Mouse (Mus musculus) hindbrain, embryonic 16.5 days (tissue): ENCODE data around the gene Sypl. TPM values are rescaled to one million over a fixed set of nuclear protein-coding genes. Genes with fewer than 3 reads are reported as not detected.
A peak's percentile ranks its signal among the peaks of the same experiment; 100 is the strongest.

ENCODE experiments used
- ATAC-seq: fragments of 200-750 bp; cut with Nextera tagmentation; 2 replicates; pipeline ENCODE4 v1.8.0; 2017; ENCODE audit warnings: moderate TSS enrichment, moderate library complexity
- H3K27ac ChIP-seq: fragments of 300-500 bp; sonication (generic); 2 replicates; pipeline ENCODE4 v1.5.1; 2014; ENCODE audit warnings: low read depth, mild to moderate bottlenecking, control low read depth, low read length, moderate library complexity
- H3K27me3 ChIP-seq: fragments of 300-500 bp; sonication (generic); replicated peaks from 2 replicates; pipeline ENCODE4 v1.6.1; 2014; ENCODE audit warnings: low read length; ENCODE audit not compliant: control insufficient read depth, insufficient read depth
- H3K36me3 ChIP-seq: fragments of 300-500 bp; sonication (generic); 2 replicates; pipeline ENCODE4 v1.6.1; 2014; ENCODE audit warnings: mild to moderate bottlenecking, low read length, moderate library complexity, mixed read lengths; ENCODE audit not compliant: control insufficient read depth, insufficient read depth
- H3K4me1 ChIP-seq: fragments of 300-500 bp; sonication (generic); 2 replicates; pipeline ENCODE4 v1.6.1; 2014; ENCODE audit warnings: low read depth, low read length; ENCODE audit not compliant: control insufficient read depth, insufficient read depth
- H3K4me2 ChIP-seq: fragments of 300-500 bp; sonication (generic); 2 replicates; pipeline ENCODE4 v1.6.1; 2014; ENCODE audit warnings: mild to moderate bottlenecking, low read length, control low read depth, moderate library complexity
- H3K4me3 ChIP-seq: fragments of 300-500 bp; sonication (generic); 2 replicates; pipeline ENCODE4 v1.5.1; 2014; ENCODE audit warnings: mild to moderate bottlenecking, low read length, control low read depth, moderate library complexity
- H3K9ac ChIP-seq: fragments of 300-500 bp; sonication (generic); 2 replicates; pipeline ENCODE4 v1.6.1; 2014; ENCODE audit warnings: low read depth, mild to moderate bottlenecking, control low read depth, low read length, moderate library complexity
- H3K9me3 ChIP-seq: fragments of 300-500 bp; sonication (generic); 2 replicates; pipeline ENCODE4 v1.6.1; 2014; ENCODE audit warnings: mild to moderate bottlenecking, low read length, moderate library complexity; ENCODE audit not compliant: control insufficient read depth
- WGBS: fragments of 180-500 bp; shearing (Covaris S2); extraction: QIAGEN DNeasy Blood & Tissue Kit; methylation state at CpG from one replicate; pipeline ENCODE4 v1.1.7; 2014; 5-methylcytosine and 5-hydroxymethylcytosine counted together
- polyA plus RNA-seq: library from polyadenylated mRNA; unstranded; fragments of >200 nt; fragmentation: Nextera tagmentation; extraction: Ambion mirVana; gene quantifications from 2 replicates; pipeline ENCODE4 v1.2.1, GENCODE M21; 2015

Gene Sypl
- polyA plus RNA-seq, 1 experiment from 2014 or later, result 46.0 TPM

DNA sequence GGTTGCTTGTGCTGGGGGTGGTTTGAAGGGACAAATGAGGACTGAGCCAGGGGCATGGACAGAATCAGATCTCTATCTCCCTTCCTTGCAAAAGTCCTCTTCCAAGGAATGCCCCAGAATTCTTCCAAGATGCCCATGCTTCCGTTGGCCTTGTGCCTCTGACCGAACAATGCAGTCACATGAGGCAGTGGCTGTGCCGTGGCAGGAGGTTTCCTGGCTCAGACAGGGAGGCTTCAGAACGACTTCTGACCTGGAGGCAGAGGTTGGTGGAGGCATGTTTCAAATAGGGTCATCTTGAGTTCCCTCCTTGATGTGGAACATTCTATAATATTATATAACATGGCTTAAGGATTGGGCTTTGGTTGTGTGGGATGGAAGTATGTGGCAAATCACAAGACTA lies 64.9 kb downstream of the Sypl start:
- no peak overlapping the region for H3K9ac ChIP-seq
- no peak for ATAC-seq
- no peak overlapping the region for H3K27ac ChIP-seq
- no peak overlapping the region for H3K4me3 ChIP-seq
- 78% methylated on average over 4 of the region's 4 CpGs for WGBS
- no peaks in the 10 kb centered on the region for H3K36me3 ChIP-seq
- no peaks in the 10 kb centered on the region for H3K4me1 ChIP-seq
- H3K4me2 ChIP-seq, result no peak overlapping the region
- no peaks in the 10 kb centered on the region for H3K27me3 ChIP-seq
- no peaks in the 10 kb centered on the region for H3K9me3 ChIP-seq

DNA sequence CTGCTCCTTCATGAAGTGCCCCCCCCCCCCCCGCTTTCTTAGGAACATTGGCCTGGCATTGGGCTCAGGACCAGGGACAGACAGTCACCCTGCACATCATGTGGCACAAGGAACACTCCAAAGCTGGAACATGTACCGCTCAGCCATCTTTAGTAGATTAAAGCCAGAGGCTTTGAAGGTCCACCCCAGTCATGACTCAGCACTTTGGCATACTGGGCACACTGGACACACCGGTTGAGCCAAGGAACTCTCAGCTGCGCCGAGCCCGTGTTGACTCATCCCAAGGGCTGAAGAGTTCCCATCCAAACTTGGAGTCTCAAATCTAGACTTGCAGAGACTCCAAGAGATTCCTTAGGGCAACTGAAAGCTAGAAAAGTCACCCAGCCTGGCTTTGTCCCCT lies 66.3 kb downstream of the Sypl start:
- no peaks in the 10 kb centered on the region for H3K27me3 ChIP-seq
- no peak for ATAC-seq

DNA sequence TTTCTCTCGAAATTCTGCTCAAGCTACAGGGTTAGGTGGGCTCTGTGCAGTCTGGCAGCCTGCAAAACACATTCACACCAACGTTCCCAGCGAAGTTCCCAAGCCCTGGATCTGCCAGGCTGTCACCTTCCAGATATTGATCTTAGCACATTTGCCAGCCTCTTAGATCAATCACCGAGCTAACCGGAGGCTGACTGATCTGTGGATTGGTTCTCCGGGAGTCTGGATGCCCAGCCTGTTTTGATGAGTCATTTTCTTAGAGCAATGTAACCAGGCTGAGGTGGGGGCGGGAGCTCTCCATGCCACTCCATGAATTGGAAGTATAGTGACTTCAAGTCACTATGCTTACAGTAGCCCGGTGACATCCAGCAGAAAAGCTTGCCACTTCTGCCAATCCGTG lies 67.4 kb downstream of the Sypl start:
- 81% methylated on average over 9 of the region's 9 CpGs for WGBS
- H3K27me3 ChIP-seq, result no peaks in the 10 kb centered on the region
- H3K27ac ChIP-seq, result no peak overlapping the region
- no peak overlapping the region for H3K9ac ChIP-seq
- ATAC-seq, result no peak
- no peaks in the 10 kb centered on the region for H3K36me3 ChIP-seq
- H3K9me3 ChIP-seq, result no peaks in the 10 kb centered on the region
- H3K4me1 ChIP-seq, result no peaks in the 10 kb centered on the region
- no peak overlapping the region for H3K4me3 ChIP-seq
- H3K4me2 ChIP-seq, result no peak overlapping the region

More for the DNA sequence above, 66.3 kb downstream of the Sypl start:
- 82% methylated on average over 6 of the region's 6 CpGs for WGBS
- Histone ChIP-seq H3K36me3 (no peaks in the 10 kb centered on the region), H3K9ac (no peak overlapping the region), H3K4me3 (no peak overlapping the region), H3K4me1 (no peaks in the 10 kb centered on the region), H3K4me2 (no peak overlapping the region), H3K27ac (no peak overlapping the region), H3K9me3 (no peaks in the 10 kb centered on the region)

DNA sequence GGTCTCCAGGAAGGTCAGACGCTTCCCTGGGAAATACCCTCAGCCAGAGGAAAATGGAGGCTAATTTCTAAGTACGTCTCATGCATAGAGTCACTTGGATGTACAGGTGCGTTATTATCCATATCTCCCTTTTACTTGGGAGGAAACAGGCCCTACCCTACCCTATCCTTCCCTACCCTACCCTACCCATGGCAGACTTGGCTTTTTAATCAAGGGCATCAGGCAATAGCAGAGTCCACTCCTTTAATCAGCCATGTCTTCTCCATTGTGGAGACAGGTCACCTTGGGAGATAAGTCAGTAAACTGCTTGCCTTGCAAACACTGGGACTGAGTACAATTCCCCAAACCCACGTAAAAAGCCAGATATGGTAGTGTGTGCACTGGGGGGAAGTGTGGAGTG lies 68.1 kb downstream of the Sypl start:
- Histone ChIP-seq H3K4me2 (no peak overlapping the region), H3K4me1 (no peaks in the 10 kb centered on the region), H3K27ac (no peak overlapping the region), H3K9ac (no peak overlapping the region), H3K9me3 (no peaks in the 10 kb centered on the region), H3K27me3 (no peaks in the 10 kb centered on the region), H3K4me3 (no peak overlapping the region), H3K36me3 (no peaks in the 10 kb centered on the region)
- ATAC-seq, result no peak
- WGBS, result 90% methylated on average over 4 of the region's 4 CpGs

DNA sequence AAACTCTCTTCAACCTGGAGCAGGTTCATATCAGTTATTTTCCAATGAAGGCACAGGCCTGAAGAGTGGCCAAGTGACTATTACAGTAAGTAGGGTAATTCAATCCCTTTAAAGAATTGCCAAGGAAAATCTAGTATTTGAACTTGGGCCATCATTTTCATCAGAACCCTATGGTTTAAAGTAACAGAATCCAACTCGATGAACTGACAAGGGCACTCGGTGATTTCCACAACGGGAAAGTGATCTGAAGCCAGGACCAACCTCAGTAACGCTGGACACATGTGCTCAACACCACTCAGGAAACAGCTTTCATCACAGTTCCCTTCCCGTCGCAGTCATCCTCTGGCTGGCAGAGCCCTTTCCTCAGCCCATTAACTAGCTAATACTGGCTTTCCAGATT lies 70.8 kb downstream of the Sypl start:
- peaks cover 4% of the 10 kb centered on the region for H3K4me1 ChIP-seq
- no peak overlapping the region for H3K4me2 ChIP-seq
- no peaks in the 10 kb centered on the region; the same call in 1 of the 2 replicates for H3K27me3 ChIP-seq
- no peak overlapping the region for H3K9ac ChIP-seq
- no peaks in the 10 kb centered on the region for H3K36me3 ChIP-seq
- no peak for ATAC-seq
- no peaks in the 10 kb centered on the region for H3K9me3 ChIP-seq
- no peak overlapping the region for H3K4me3 ChIP-seq
- H3K27ac ChIP-seq, result no peak overlapping the region
- WGBS, result 74% methylated on average over 6 of the region's 6 CpGs

DNA sequence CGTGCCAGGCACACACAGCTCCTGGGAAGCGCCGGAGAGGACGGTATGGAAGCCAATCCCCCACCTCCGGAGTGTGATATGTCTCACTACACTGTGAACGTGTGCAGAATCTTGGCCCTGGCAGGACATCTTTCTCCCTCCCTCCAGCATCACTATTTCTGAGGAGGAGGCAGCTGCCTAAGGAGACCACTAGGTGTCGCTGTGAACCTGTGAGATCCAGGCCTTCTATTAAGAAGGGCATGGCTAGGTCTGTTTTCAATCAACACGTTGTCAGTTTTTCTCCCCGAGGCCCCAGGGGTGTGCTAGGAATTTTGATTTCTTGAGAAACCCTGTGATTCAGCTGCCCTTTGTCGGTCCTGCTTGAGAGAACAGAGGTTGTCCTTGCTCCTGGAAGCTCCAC lies 73.4 kb downstream of the Sypl start:
- ATAC-seq, result peak; percentile 74
- H3K9ac ChIP-seq, result peak overlapping the region; percentile 37; the same call in 1 of the 2 replicates

DNA sequence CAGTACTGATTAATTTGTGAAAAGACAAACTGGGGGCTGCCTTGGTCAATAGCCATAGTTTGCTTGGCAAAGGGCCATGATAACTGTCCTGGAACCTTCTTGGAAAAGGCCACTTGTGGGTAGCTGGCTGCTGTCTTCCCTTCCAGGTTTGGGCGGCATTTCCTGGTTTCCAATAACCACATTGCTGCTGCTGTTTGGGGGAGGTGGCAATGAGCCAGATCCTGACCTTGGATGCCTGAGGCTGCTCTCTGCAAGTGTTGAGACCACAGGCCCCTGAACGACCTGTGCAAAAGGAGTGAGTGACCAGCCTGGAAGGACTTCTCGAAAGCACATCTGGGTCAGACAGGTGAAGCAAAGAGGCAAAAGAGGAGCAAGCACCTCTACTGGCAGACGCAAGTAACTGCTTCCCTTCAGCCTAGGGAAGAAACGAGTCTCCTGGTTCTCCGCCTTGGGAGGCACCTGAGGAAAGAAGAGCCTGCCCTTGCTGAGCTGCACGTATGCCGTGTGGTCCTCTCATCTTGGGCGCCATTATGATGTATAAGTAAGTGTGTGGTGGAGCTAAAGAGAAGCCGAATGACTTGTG lies 74.5 kb downstream of the Sypl start:
- Histone ChIP-seq H3K36me3 (no peaks in the 10 kb centered on the region), H3K27ac (no peak overlapping the region), H3K9me3 (no peaks in the 10 kb centered on the region), H3K4me1 (peaks cover 15% of the 10 kb centered on the region), H3K9ac (no peak overlapping the region), H3K4me2 (no peak overlapping the region), H3K27me3 (no peaks in the 10 kb centered on the region; the same call in 1 of the 2 replicates), H3K4me3 (no peak overlapping the region)
- ATAC-seq, result 0 out of 2 replicates have a peak, but pooled peaks have one; percentile 7
- WGBS, result 57% methylated on average over 10 of the region's 10 CpGs

More for the DNA sequence above, 73.4 kb downstream of the Sypl start:
- WGBS, result under 1% methylated on average over 10 of the region's 10 CpGs
- no peaks in the 10 kb centered on the region; the same call in 1 of the 2 replicates for H3K27me3 ChIP-seq
- H3K4me1 ChIP-seq, result peaks cover 15% of the 10 kb centered on the region
- H3K36me3 ChIP-seq, result no peaks in the 10 kb centered on the region
- H3K4me3 ChIP-seq, result no peak overlapping the region
- no peak overlapping the region for H3K27ac ChIP-seq
- no peak overlapping the region; the same call in 1 of the 2 replicates for H3K4me2 ChIP-seq
- no peaks in the 10 kb centered on the region for H3K9me3 ChIP-seq

DNA sequence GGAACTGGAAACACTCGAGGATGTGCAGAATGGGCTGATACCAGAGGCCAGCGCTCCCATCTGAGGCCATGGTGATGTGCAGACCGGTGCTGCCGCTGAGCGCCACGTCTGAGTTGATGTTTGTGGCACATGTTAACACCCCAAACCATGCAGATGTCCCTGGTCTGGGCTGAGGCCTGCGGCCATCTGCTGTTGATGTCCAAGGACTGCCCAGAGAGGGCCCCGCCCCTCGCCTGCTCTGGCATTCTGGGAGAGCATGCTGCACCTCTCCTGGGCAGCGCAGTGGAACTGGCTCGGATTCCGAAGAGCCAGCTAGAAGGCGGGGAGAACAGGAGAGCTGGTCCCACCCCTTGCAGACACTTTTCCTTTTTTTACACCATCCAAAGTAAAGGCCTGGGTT lies 75.0 kb downstream of the Sypl start:
- Histone ChIP-seq H3K4me2 (no peak overlapping the region), H3K36me3 (no peaks in the 10 kb centered on the region), H3K27me3 (no peaks in the 10 kb centered on the region; the same call in 1 of the 2 replicates), H3K9me3 (no peaks in the 10 kb centered on the region), H3K4me1 (peaks cover 15% of the 10 kb centered on the region), H3K9ac (no peak overlapping the region), H3K4me3 (no peak overlapping the region), H3K27ac (no peak overlapping the region)
- whole genome bisulfite sequencing, result 52% methylated on average over 13 of the region's 13 CpGs
- 0 out of 2 replicates have a peak, but pooled peaks have one; percentile 2 for ATAC-seq
